Mouse (Mus musculus) limb, embryonic 13.5 days (tissue): ENCODE results near the gene Spindoc. TPM values are rescaled to one million over a fixed set of nuclear protein-coding genes. Genes with fewer than 3 reads are reported as not detected.
"Not testable (repeated sequence)": the region's sequence is repeated elsewhere in the genome, so short reads cannot be mapped to it uniquely, and the experiment has no call there.

Experiments
- ATAC-seq: fragments of 200-750 bp; cut with Nextera tagmentation; 2 replicates; pipeline ENCODE4 v1.8.0; 2017; ENCODE audit warnings: low read depth, moderate number of reproducible peaks, moderate TSS enrichment; ENCODE audit not compliant: low FRiP score
- H3K27ac ChIP-seq: fragments of 300-500 bp; sonication (generic); 2 replicates; pipeline ENCODE4 v1.5.1; 2015; ENCODE audit warnings: inconsistent platforms, mild to moderate bottlenecking, moderate library complexity
- H3K27me3 ChIP-seq: fragments of 300-500 bp; sonication (generic); 2 replicates; pipeline ENCODE4 v1.6.1; 2015; ENCODE audit warnings: mild to moderate bottlenecking, inconsistent platforms
- H3K36me3 ChIP-seq: fragments of 300-500 bp; sonication (generic); 2 replicates; pipeline ENCODE4 v1.6.1; 2015; ENCODE audit warnings: inconsistent platforms, mild to moderate bottlenecking, moderate library complexity
- H3K4me1 ChIP-seq: fragments of 300-500 bp; sonication (generic); 2 replicates; pipeline ENCODE4 v1.6.1; 2015; ENCODE audit warnings: inconsistent platforms
- H3K4me2 ChIP-seq: fragments of 300-500 bp; sonication (generic); replicated peaks from 2 replicates; pipeline ENCODE4 v1.6.1; 2015; ENCODE audit warnings: inconsistent platforms, mild to moderate bottlenecking, moderate library complexity
- H3K4me3 ChIP-seq: fragments of 300-500 bp; sonication (generic); 2 replicates; pipeline ENCODE4 v1.5.1; 2015; ENCODE audit warnings: moderate library complexity, mild to moderate bottlenecking, inconsistent platforms
- H3K9ac ChIP-seq: fragments of 300-500 bp; sonication (generic); 2 replicates; pipeline ENCODE4 v1.6.1; 2015; ENCODE audit warnings: mild to moderate bottlenecking, inconsistent platforms
- H3K9me3 ChIP-seq: fragments of 300-500 bp; sonication (generic); 2 replicates; pipeline ENCODE4 v1.6.1; 2016; ENCODE audit warnings: inconsistent platforms
- WGBS: fragments of 180-500 bp; shearing (Covaris S2); methylation state at CpG from one replicate; pipeline ENCODE4 v1.1.7; 2015; 5-methylcytosine and 5-hydroxymethylcytosine counted together
- polyA plus RNA-seq: library from polyadenylated mRNA; unstranded; fragments of >200 nt; fragmentation: Nextera tagmentation; extraction: Ambion mirVana; gene quantifications from 2 replicates; pipeline ENCODE4 v1.2.1, GENCODE M21; 2015

The Spindoc gene
- polyA plus RNA-seq, 1 experiment from 2014 or later = 43.2 TPM

DNA sequence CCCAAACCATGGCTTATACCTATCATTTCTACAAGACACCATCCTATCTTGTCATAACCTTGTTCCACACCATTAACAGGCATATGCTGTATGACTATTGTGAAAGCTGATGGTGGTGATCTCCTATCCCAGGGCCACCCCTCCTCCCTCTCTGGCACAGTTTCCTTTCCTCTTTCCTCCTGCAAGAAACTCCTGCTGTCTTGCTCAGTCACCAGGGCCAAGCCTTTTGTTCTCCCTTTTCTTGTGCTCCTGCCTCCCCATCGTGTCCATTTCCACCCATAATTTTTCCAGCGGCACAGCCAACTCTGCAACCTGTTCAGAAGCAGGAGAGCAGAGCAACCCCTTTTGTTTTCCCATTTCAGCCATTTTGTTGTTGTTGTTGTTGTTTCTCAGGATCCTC, 3.2 kb upstream of the Spindoc start:
- no peak overlapping the region for H3K9ac ChIP-seq
- no peak overlapping the region for H3K4me3 ChIP-seq
- 75% methylated on average over 2 of the region's 2 CpGs for WGBS
- H3K9me3 ChIP-seq = peaks cover 19% of the 10 kb centered on the region
- H3K4me1 ChIP-seq = peaks cover 18% of the 10 kb centered on the region
- no peaks in the 10 kb centered on the region for H3K27me3 ChIP-seq
- H3K36me3 ChIP-seq = peaks cover 10% of the 10 kb centered on the region
- ATAC-seq = no peak
- H3K4me2 ChIP-seq = no peak overlapping the region
- no peak overlapping the region for H3K27ac ChIP-seq

DNA sequence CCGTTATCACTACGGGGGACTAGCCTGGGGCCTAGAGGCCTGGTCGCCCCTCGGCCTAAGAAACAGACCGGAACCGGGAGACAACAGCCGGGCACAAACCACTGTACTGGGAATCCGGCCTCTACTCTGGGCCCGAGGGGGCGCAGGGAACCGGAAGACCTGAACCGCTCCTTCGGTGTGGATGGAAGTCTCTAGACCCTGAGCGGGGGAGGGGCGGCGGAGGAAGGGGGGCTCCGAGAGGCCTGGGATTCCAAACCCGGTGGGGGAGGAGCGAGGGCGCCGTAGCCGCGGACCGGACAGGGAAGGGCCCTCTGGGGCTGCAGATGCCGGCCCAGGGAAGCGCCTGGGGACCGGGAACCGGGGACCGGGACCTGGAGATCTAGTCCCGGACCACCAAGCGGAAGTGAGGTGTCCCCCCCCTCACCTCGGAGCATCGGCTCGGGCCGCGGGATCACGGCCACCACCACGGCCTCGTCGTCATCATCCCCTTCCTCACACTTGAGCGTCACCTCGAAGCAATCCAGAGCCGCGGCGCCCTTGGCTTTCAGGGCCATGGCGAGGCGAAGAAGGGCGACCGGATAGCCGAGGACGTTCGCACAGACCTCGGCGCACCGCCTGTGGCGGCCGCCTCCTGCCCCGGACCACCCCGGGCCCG, 419 bp downstream of the Spindoc start:
- H3K9me3 ChIP-seq = peaks cover 7% of the 10 kb centered on the region; the same call in 1 of the 2 replicates
- under 1% methylated on average over 57 of the region's 60 CpGs for WGBS
- H3K9ac ChIP-seq = peak overlapping the region; percentile 86
- peaks cover 26% of the 10 kb centered on the region for H3K4me1 ChIP-seq
- peak overlapping the region; percentile 85 for H3K27ac ChIP-seq
- peak overlapping the region; percentile 66 for H3K4me2 ChIP-seq
- H3K27me3 ChIP-seq = no peaks in the 10 kb centered on the region
- H3K4me3 ChIP-seq = peak overlapping the region; percentile 80
- ATAC-seq = peak; percentile 58
- peaks cover 23% of the 10 kb centered on the region for H3K36me3 ChIP-seq

DNA sequence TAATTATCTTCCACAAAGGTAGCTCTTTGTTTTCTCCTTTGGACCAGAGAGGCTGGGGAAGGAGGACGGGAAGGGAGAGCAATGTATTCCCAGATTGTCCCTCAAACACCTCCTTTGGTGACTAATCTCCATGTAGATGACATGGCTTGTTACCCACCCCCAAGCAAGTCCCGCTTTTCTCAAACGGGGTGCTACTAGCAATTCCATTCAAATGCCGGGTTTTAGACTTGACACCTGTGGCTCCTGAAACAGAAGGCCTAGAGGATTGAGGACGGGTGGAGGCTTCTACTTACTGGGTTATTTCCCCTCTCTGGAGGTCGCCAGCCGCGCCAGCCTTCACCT, 917 bp downstream of the Spindoc start:
- ATAC-seq = no peak
- H3K36me3 ChIP-seq = peaks cover 23% of the 10 kb centered on the region
- peak overlapping the region; percentile 80 for H3K4me3 ChIP-seq
- H3K27me3 ChIP-seq = no peaks in the 10 kb centered on the region
- peaks cover 26% of the 10 kb centered on the region for H3K4me1 ChIP-seq
- peaks cover 7% of the 10 kb centered on the region; the same call in 1 of the 2 replicates for H3K9me3 ChIP-seq
- peak overlapping the region; percentile 86 for H3K9ac ChIP-seq
- peak overlapping the region; percentile 66 for H3K4me2 ChIP-seq
- peak overlapping the region; percentile 85 for H3K27ac ChIP-seq
- 2% methylated on average over 8 of the region's 8 CpGs for WGBS

DNA sequence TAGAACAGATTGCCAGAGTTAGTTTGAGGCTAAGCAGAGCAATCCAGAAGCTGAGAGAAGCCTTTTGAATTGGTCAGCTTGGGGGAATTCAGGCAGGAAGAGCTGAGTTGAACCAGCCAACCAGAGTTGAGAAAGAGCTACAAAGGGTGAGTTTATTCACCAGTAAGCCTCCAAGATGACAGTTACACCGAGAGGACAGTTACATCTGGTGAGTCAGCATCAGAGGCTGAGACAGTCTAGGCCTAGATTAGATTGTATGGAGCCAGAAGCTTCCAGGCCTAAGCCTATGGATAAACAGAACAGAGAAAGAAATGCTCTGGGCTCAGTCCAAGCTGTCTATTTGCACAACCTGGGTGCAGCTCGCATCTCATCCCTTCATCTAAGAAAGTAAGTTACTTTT, 5.2 kb downstream of the Spindoc start:
- no peak overlapping the region for H3K4me3 ChIP-seq
- no peaks in the 10 kb centered on the region for H3K9me3 ChIP-seq
- H3K36me3 ChIP-seq = peaks cover 51% of the 10 kb centered on the region
- ATAC-seq = no peak
- no peaks in the 10 kb centered on the region for H3K27me3 ChIP-seq
- no peak overlapping the region for H3K27ac ChIP-seq
- peaks cover 16% of the 10 kb centered on the region for H3K4me1 ChIP-seq
- WGBS = 78% methylated on average over 2 of the region's 2 CpGs
- no peak overlapping the region for H3K4me2 ChIP-seq
- H3K9ac ChIP-seq = no peak overlapping the region

DNA sequence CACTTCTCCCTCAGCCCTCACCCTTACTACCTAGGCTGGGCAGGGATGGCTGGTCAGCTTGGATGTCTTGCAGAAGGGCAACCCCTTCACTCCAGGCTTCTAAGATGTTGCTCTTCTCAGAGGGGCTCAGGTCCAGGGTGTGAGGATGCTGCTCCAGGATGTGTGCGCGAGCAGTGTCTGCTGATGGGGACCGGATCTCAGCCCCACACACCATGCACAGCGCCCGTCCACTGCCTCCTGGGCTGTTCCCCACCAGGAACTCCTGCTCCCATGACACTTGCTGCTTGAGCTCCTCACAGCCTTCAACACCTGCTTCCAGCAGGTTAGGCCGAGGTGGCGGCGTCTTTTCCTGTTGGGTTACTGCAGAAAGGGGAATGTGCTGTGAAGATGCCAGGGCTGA, 8.3 kb downstream of the Spindoc start:
- 95% methylated on average over 8 of the region's 8 CpGs for whole genome bisulfite sequencing
- no peaks in the 10 kb centered on the region for H3K27me3 ChIP-seq
- no peaks in the 10 kb centered on the region for H3K4me1 ChIP-seq
- H3K9me3 ChIP-seq = no peaks in the 10 kb centered on the region
- peaks cover 75% of the 10 kb centered on the region for H3K36me3 ChIP-seq
- ATAC-seq = no peak
- no peak overlapping the region for H3K9ac ChIP-seq
- no peak overlapping the region for H3K4me2 ChIP-seq
- H3K4me3 ChIP-seq = no peak overlapping the region
- no peak overlapping the region for H3K27ac ChIP-seq

DNA sequence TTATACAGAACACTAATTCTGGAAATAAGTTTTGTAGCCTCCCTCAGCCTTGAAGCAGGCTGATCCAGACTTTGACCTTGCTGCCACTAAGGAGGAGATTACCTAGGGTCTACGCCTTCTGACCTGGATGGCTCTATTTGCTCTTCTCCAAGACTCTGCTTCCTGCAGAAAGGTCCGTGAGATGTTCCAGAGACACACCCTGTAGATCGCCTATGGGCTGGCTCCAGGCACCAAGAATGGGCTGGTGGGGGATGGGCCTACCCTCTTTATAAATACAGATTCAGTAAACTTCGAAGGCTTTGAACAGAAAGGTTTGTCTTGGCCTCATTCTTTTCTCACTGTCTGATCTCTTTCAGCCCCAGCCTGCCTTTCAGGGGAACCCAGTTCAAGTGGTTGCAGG, 13.3 kb downstream of the Spindoc start:
- not testable (repeated sequence) for H3K4me3 ChIP-seq, H3K27me3 ChIP-seq, H3K4me1 ChIP-seq, H3K9me3 ChIP-seq, H3K4me2 ChIP-seq, H3K9ac ChIP-seq, ATAC-seq, H3K27ac ChIP-seq
- peaks cover 83% of the 10 kb centered on the region for H3K36me3 ChIP-seq
- 87% methylated on average over 4 of the region's 4 CpGs for WGBS

DNA sequence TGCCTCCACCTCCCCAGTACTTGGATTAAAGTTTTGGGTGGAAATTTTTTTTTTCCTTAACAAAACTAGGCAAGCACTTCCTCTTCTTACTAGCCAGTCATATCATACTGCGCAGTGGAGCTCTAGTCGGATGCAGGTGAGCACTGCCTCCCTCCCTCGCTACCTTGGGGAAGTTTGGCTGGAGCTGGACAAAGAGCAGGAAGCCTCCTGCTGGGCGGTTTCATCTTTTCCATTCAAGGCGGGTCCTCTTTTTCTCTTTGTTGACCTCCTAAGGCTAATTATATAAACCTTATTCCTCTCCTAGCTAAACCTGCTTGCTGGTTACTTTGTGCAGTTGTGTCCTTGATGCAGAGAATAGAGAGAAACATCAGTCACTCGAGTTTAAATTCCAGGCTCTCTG, 29.2 kb downstream of the Spindoc start:
- H3K36me3 ChIP-seq = peaks cover 28% of the 10 kb centered on the region
- no peaks in the 10 kb centered on the region for H3K27me3 ChIP-seq
- H3K9me3 ChIP-seq = no peaks in the 10 kb centered on the region
- H3K4me2 ChIP-seq = no peak overlapping the region
- H3K27ac ChIP-seq = no peak overlapping the region
- WGBS = 66% methylated on average over 6 of the region's 6 CpGs
- ATAC-seq = no peak
- no peak overlapping the region for H3K4me3 ChIP-seq
- no peak overlapping the region for H3K9ac ChIP-seq
- no peaks in the 10 kb centered on the region for H3K4me1 ChIP-seq

DNA sequence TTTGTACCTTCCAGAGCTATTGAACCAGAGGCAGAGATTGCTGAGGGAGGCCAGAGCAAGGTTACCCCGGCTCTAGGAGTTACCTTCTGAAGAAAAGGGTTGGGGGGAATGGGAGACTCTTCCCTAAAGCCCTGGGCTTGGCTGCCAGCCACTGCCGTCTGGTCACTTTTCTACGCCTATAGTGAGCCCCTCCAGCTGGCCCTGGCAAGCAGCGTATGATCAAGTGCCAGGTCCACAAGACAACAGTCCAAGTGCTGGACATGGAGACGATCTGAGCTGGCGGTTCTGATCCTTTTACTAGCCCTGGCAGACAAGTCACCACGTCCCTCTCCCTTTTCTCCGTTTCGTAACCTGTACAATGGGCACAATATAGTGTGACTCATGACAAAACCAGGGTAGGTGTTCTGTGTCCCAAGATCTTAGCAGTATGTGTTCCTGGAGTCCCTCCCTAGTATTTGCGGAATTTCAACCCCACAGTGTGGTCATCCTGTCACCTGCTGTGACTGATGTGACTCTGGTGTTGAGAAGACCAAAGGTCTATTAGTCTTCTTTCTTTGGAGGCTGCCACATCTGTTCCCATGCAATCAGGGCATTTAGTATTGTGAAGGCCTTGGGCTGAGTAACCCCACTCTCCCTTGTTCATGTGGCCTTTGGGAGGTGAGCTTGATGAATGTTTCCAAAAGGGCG, 29.8 kb downstream of the Spindoc start:
- no peaks in the 10 kb centered on the region for H3K27me3 ChIP-seq
- no peak for ATAC-seq
- H3K4me3 ChIP-seq = no peak overlapping the region
- peaks cover 22% of the 10 kb centered on the region for H3K36me3 ChIP-seq
- WGBS = 81% methylated on average over 11 of the region's 11 CpGs
- no peaks in the 10 kb centered on the region for H3K4me1 ChIP-seq
- no peak overlapping the region for H3K9ac ChIP-seq
- no peak overlapping the region for H3K27ac ChIP-seq
- H3K4me2 ChIP-seq = no peak overlapping the region
- no peaks in the 10 kb centered on the region for H3K9me3 ChIP-seq

DNA sequence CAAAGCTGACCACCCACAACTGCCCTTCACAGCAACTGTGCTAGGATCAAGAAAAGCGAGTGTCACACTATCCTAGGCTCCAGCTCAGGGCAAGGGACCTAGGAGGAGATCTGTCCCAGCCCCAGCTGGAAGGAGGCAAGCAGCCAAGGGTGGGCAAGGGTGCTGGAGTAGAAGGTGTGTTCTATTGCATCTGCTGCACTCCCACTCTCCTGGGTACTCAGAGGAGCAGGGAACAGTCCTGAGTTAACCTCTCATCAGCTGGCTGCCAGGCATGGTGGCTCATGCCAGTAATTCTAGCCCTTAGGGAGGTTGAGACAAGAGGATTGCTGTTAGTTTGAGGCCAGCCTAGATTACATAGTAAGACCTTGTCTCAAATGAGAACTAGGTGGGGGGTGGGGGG, 32.8 kb downstream of the Spindoc start:
- H3K36me3 ChIP-seq = no peaks in the 10 kb centered on the region
- no peak overlapping the region for H3K9ac ChIP-seq
- H3K9me3 ChIP-seq = no peaks in the 10 kb centered on the region
- H3K4me1 ChIP-seq = no peaks in the 10 kb centered on the region
- H3K4me3 ChIP-seq = no peak overlapping the region
- no peaks in the 10 kb centered on the region for H3K27me3 ChIP-seq
- WGBS = 95% methylated on average over 1 of the region's 1 CpGs
- ATAC-seq = no peak
- H3K4me2 ChIP-seq = no peak overlapping the region
- H3K27ac ChIP-seq = no peak overlapping the region

DNA sequence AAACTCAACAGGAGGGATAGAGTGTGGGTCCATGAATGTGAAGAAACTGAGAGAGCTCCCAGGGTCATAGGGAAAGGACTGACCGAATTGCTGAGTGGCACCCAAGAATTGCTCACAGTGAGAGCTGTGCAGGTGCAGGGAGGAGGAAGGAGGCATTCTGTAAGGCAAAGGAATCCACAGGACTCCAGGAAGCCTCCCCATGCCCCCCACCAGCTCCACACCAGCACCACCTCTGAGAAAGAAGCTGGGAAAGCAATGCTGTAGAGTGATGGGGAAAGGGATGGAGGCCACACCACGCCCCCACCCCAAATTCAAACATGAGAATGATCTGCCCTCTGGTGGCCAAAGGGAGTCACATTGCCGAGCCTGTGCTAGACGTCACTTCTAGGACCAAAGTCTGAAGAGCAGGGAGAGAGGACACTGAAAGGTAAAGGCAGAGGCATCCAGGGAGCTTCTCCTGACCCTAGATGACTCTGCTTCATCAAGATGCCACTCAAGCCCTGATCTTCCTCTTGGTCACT, 37.5 kb downstream of the Spindoc start:
- no peaks in the 10 kb centered on the region for H3K27me3 ChIP-seq
- H3K4me3 ChIP-seq = no peak overlapping the region
- H3K9ac ChIP-seq = no peak overlapping the region
- no peaks in the 10 kb centered on the region for H3K9me3 ChIP-seq
- no peak overlapping the region for H3K4me2 ChIP-seq
- 19% methylated on average over 4 of the region's 4 CpGs for WGBS
- no peak for ATAC-seq
- peaks cover 6% of the 10 kb centered on the region for H3K4me1 ChIP-seq
- no peak overlapping the region for H3K27ac ChIP-seq
- H3K36me3 ChIP-seq = no peaks in the 10 kb centered on the region

DNA sequence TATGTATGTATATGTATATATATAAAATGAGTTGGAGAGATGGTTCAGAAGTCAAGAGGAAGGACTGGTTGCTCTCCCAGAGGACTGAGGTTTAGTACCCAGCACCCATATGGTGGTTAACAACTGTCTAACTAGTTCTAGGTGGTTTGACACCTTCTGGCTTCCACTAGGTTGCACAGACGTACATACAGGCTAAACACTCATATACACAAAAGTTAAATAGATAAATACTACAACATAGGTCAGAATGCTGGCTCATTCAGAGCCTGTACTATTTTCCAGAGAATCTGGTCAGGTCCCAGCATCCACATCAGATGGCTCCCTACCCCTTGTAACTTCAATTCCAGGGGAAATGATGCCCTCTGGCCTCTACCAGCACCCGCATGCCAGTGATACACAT, 40.1 kb downstream of the Spindoc start:
- no peak overlapping the region for H3K4me3 ChIP-seq
- no peaks in the 10 kb centered on the region for H3K9me3 ChIP-seq
- WGBS = 72% methylated on average over 2 of the region's 2 CpGs
- no peaks in the 10 kb centered on the region for H3K27me3 ChIP-seq
- H3K27ac ChIP-seq = no peak overlapping the region
- no peak overlapping the region for H3K4me2 ChIP-seq
- no peak for ATAC-seq
- H3K4me1 ChIP-seq = peaks cover 33% of the 10 kb centered on the region
- H3K9ac ChIP-seq = no peak overlapping the region
- 0 out of 2 replicates have a peak, but pooled peaks cover under 1% of the 10 kb centered on the region for H3K36me3 ChIP-seq

DNA sequence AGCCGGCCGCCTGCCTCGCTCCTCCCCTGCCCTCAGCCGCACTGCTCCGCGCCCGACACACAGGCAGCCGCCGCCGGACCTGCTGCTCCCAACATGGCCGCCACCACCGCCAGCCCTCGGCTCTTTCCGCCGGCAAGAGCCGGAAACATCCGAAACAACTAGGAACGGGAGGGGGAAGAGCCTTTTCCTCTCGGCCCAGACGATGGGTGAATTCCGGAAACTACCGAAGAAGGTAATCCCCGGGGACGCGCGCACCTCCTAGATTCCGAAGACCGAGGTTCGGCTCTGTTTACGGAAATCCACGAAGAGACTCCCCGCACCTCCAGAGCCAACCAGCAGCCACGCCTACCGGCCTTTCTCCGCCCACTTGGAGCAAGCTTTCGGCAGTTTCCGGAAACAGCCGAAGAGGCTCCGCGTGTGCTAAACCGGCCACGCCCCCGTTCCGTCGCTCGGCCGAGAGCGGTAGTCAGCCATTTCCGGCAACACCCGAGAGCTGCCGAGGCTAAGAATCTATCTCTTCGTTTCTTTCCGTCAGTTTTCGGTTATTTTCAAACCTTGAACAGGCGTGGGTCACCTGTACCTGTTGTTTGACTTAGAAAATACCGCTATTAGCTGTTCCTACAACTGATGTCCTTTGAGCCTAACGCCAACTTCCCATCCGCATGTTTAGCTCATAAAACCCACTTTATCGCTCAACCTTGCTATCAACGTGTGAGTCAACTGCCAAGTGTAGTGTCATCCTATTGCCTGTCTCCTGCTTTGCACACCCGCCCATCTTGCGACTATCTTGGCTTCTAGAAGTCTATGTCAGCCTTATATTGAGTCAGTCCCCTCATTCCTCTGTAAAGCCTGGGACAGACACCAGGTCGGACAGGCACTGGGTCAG, 41.0 kb downstream of the Spindoc start, which contains the start of gene Mark2:
TSS of gene Mark2 (minus strand) at position 349 of the 886 bp plus-strand sequence.
- H3K4me3 ChIP-seq = peak within 1 kb of the TSS; percentile 94
- H3K4me2 ChIP-seq = peak within 1 kb of the TSS; percentile 96
- peaks cover 39% of the 10 kb centered on the region for H3K4me1 ChIP-seq
- peak within 1 kb of the TSS; percentile 83 for H3K27ac ChIP-seq
- WGBS = 2% methylated on average over 60 of the region's 63 CpGs
- no peaks in the 10 kb centered on the region for H3K27me3 ChIP-seq
- H3K9me3 ChIP-seq = no peaks in the 10 kb centered on the region
- peak within 1 kb of the TSS; percentile 98 for H3K9ac ChIP-seq
- H3K36me3 ChIP-seq = 0 out of 2 replicates have a peak, but pooled peaks cover 4% of the 10 kb centered on the region
- ATAC-seq = peak; percentile 97
